Mouse (Mus musculus) bone marrow macrophage, adult 2 months (primary cell): ENCODE data around the gene Ebf1.

Experiments
- CTCF ChIP-seq: IDR thresholded peaks from 2 replicates; pipeline ENCODE4 v1.5.1; 2012; ENCODE audit warnings: low read depth, mild to moderate bottlenecking, low read length, moderate library complexity
- POLR2A ChIP-seq: IDR thresholded peaks from 2 replicates; pipeline ENCODE4 v1.6.1; 2012; ENCODE audit warnings: mild to moderate bottlenecking, low read depth, low read length, borderline replicate concordance

GRCm38 (mm10) chr11:44925806-44926525 is 308.8 kb downstream of the Ebf1 start:
- TF ChIP-seq CTCF: no peak
- TF ChIP-seq POLR2A: no peak
